Comparison of ENCODE assay signal across 14 mouse cellular contexts in genomic region chr13:29049730-29050129, GRCm38 (mm10).
DNase-seq lines count a peak whose midpoint lies in the region; ATAC-seq and TF ChIP-seq lines count a peak whose summit lies in the region.
"Had no signal": no experiment of that assay in that cellular context is flagged by ENCODE, and none has a peak within 500 bp of the region (broad histone marks: within the 10 kb centered on the region; RNA-seq: fewer than 3 reads in every experiment).

No protein-coding gene starts in this region.

- H3K4me3 ChIP-seq in forebrain, embryonic 14.5 days (ENCODE audit: low read depth, low read length): no peak overlapping the region
- no peak overlapping the region for H3K4me3 ChIP-seq in forebrain, embryonic 10.5 days
- no peak overlapping the region for H3K4me3 ChIP-seq in kidney, adult 2 months (ENCODE audit: insufficient read depth, low read depth, low read length)
- no peak overlapping the region for H3K4me3 ChIP-seq in kidney, embryonic 16.5 days (ENCODE audit: low read length)
- no peak overlapping the region for H3K4me3 ChIP-seq in neural tube, embryonic 11.5 days (ENCODE audit: low read depth, low read length)
- no peak overlapping the region for H3K4me3 ChIP-seq in neural tube, embryonic 15.5 days (replicated peaks)
- H3K4me3 ChIP-seq: erythroblast, embryonic 14.5 days; liver, embryonic 13.5 days had no signal

- no peaks in the 10 kb centered on the region for H3K9me3 ChIP-seq in forebrain, embryonic 14.5 days (replicated peaks; ENCODE audit: control insufficient read depth, low read length)
- no peaks in the 10 kb centered on the region for H3K9me3 ChIP-seq in forebrain, embryonic 10.5 days
- H3K9me3 ChIP-seq in kidney, embryonic 16.5 days (ENCODE audit: low read length): no peaks in the 10 kb centered on the region
- H3K9me3 ChIP-seq in neural tube, embryonic 11.5 days (ENCODE audit: control insufficient read depth, low read length): no peaks in the 10 kb centered on the region
- no peaks in the 10 kb centered on the region for H3K9me3 ChIP-seq in neural tube, embryonic 15.5 days (replicated peaks)
- H3K9me3 ChIP-seq: liver, embryonic 13.5 days had no signal

- no peak for TF ChIP-seq CTCF in kidney, adult 2 months (conservative IDR thresholded peaks at IDR 0.05; ENCODE audit: insufficient read depth, insufficient read length, low read depth, low read length)

- ATAC-seq in forebrain, embryonic 14.5 days: no peak
- ATAC-seq in kidney, embryonic 16.5 days (ENCODE audit: low FRiP score, low TSS enrichment): no peak
- ATAC-seq in neural tube, embryonic 11.5 days (ENCODE audit: insufficient read depth, low FRiP score, low TSS enrichment): no peak
- ATAC-seq in neural tube, embryonic 15.5 days (ENCODE audit: low FRiP score): no peak
- ATAC-seq: hindbrain, embryonic 16.5 days had no signal

- H3K27me3 ChIP-seq in forebrain, embryonic 14.5 days (replicated peaks; ENCODE audit: control insufficient read depth, insufficient read depth, low read length): no peaks in the 10 kb centered on the region
- H3K27me3 ChIP-seq in forebrain, embryonic 10.5 days (ENCODE audit: poor library complexity, severe bottlenecking): no peaks in the 10 kb centered on the region
- no peaks in the 10 kb centered on the region for H3K27me3 ChIP-seq in kidney, adult 2 months (replicated peaks; ENCODE audit: control insufficient read depth, insufficient read depth, low read length)
- no peaks in the 10 kb centered on the region for H3K27me3 ChIP-seq in kidney, embryonic 16.5 days (ENCODE audit: insufficient read depth, low read length)
- H3K27me3 ChIP-seq in neural tube, embryonic 11.5 days (ENCODE audit: control insufficient read depth, insufficient read depth, low read length): no peaks in the 10 kb centered on the region
- H3K27me3 ChIP-seq in neural tube, embryonic 15.5 days (replicated peaks): no peaks in the 10 kb centered on the region
- H3K27me3 ChIP-seq: liver, embryonic 13.5 days had no signal

- H3K9ac ChIP-seq in forebrain, embryonic 14.5 days (ENCODE audit: low read length): no peak overlapping the region
- no peak overlapping the region for H3K9ac ChIP-seq in kidney, embryonic 16.5 days (replicated peaks; ENCODE audit: low read length)
- H3K9ac ChIP-seq in neural tube, embryonic 11.5 days (ENCODE audit: low read length): no peak overlapping the region
- no peak overlapping the region for H3K9ac ChIP-seq in neural tube, embryonic 15.5 days (replicated peaks)
- H3K9ac ChIP-seq: liver, embryonic 13.5 days had no signal

- TF ChIP-seq POLR2A in kidney, adult 2 months (IDR thresholded peaks at IDR 0.05; ENCODE audit: low read depth, low read length): no peak

- DNase-seq in forebrain, embryonic 14.5 days (ENCODE audit: low spot score): peak; percentile 17
- no peak for DNase-seq in forebrain, embryonic 10.5 days (ENCODE audit: extremely low spot score, low spot score)
- DNase-seq in kidney, adult 2 months: peak; percentile 30
- peak; percentile 36 for DNase-seq in neural tube, embryonic 11.5 days (ENCODE audit: low spot score)
- peak; percentile 33 for DNase-seq in mesoderm, embryonic 11.5 days (ENCODE audit: low read depth, low spot score)
- no peak for DNase-seq in layer of hippocampus, postnatal 14 days (ENCODE audit: low spot score in 2 of 2)
- DNase-seq: adrenal gland, postnatal 14 days; liver, embryonic 13.5 days; spleen, adult 18-20 months had no signal

- no peak overlapping the region for H3K4me2 ChIP-seq in forebrain, embryonic 14.5 days (ENCODE audit: low read length)
- no peak overlapping the region for H3K4me2 ChIP-seq in kidney, embryonic 16.5 days (replicated peaks; ENCODE audit: low read depth, low read length)
- no peak overlapping the region for H3K4me2 ChIP-seq in neural tube, embryonic 11.5 days (ENCODE audit: low read depth)
- no peak overlapping the region for H3K4me2 ChIP-seq in neural tube, embryonic 15.5 days
- H3K4me2 ChIP-seq: liver, embryonic 13.5 days had no signal

- no peaks in the 10 kb centered on the region for H3K36me3 ChIP-seq in forebrain, embryonic 14.5 days (ENCODE audit: control insufficient read depth, insufficient read depth, low read length)
- no peaks in the 10 kb centered on the region for H3K36me3 ChIP-seq in forebrain, embryonic 10.5 days (replicated peaks)
- H3K36me3 ChIP-seq in kidney, adult 2 months (ENCODE audit: control insufficient read depth, insufficient read depth, low read length): no peaks in the 10 kb centered on the region
- no peaks in the 10 kb centered on the region for H3K36me3 ChIP-seq in kidney, embryonic 16.5 days (ENCODE audit: insufficient read depth, low read length)
- no peaks in the 10 kb centered on the region for H3K36me3 ChIP-seq in neural tube, embryonic 11.5 days (ENCODE audit: control insufficient read depth, insufficient read depth, low read length)
- no peaks in the 10 kb centered on the region for H3K36me3 ChIP-seq in neural tube, embryonic 15.5 days
- H3K36me3 ChIP-seq: liver, embryonic 13.5 days had no signal

- no peak overlapping the region for H3K27ac ChIP-seq in forebrain, embryonic 14.5 days (ENCODE audit: low read depth, low read length)
- H3K27ac ChIP-seq in forebrain, embryonic 10.5 days: no peak overlapping the region
- H3K27ac ChIP-seq in kidney, adult 2 months (ENCODE audit: insufficient read depth, low read depth, low read length): no peak overlapping the region
- H3K27ac ChIP-seq in kidney, embryonic 16.5 days (ENCODE audit: low read length): no peak overlapping the region
- no peak overlapping the region for H3K27ac ChIP-seq in neural tube, embryonic 11.5 days (ENCODE audit: low read depth, low read length)
- no peak overlapping the region for H3K27ac ChIP-seq in neural tube, embryonic 15.5 days (replicated peaks)
- H3K27ac ChIP-seq: liver, embryonic 13.5 days; stomach, postnatal 0 days had no signal

- WGBS in forebrain, embryonic 14.5 days: 50% methylated on average over 4 of the region's 4 CpGs
- 52% methylated on average over 4 of the region's 4 CpGs for WGBS in forebrain, embryonic 10.5 days
- WGBS in kidney, adult 2 months: 40% methylated on average over 4 of the region's 4 CpGs
- WGBS in kidney, embryonic 16.5 days: 32% methylated on average over 4 of the region's 4 CpGs
- WGBS in neural tube, embryonic 11.5 days: 40% methylated on average over 4 of the region's 4 CpGs
- WGBS in neural tube, embryonic 15.5 days: 34% methylated on average over 4 of the region's 4 CpGs

- H3K4me1 ChIP-seq in forebrain, embryonic 14.5 days (ENCODE audit: control insufficient read depth, insufficient read depth, low read length): peaks cover 3% of the 10 kb centered on the region; the same call in 1 of the 2 replicates
- H3K4me1 ChIP-seq in forebrain, embryonic 10.5 days: peaks cover 13% of the 10 kb centered on the region
- no peaks in the 10 kb centered on the region for H3K4me1 ChIP-seq in kidney, adult 2 months (ENCODE audit: control insufficient read depth, insufficient read depth, low read length)
- no peaks in the 10 kb centered on the region for H3K4me1 ChIP-seq in kidney, embryonic 16.5 days (ENCODE audit: insufficient read depth, low read length)
- no peaks in the 10 kb centered on the region; the same call in 1 of the 2 replicates for H3K4me1 ChIP-seq in neural tube, embryonic 11.5 days (ENCODE audit: control insufficient read depth, insufficient read depth, low read length)
- no peaks in the 10 kb centered on the region for H3K4me1 ChIP-seq in neural tube, embryonic 15.5 days
- H3K4me1 ChIP-seq: liver, embryonic 13.5 days had no signal

Comparison
In these comparisons a context has a peak if more than half of its experiments do, and no peak if none do; other contexts are left out.
1. DNase-seq: peak in forebrain, embryonic 14.5 days (single experiment), kidney, adult 2 months (single experiment), neural tube, embryonic 11.5 days (single experiment) and mesoderm, embryonic 11.5 days (single experiment); none in forebrain, embryonic 10.5 days (single experiment) and layer of hippocampus, postnatal 14 days (0 of 2).